Mouse (Mus musculus) spleen, adult 2 months (tissue): ENCODE measurements around the gene Cspg4.
A peak's percentile ranks its signal among the peaks of the same experiment; 100 is the strongest.

ENCODE experiments used
- CTCF ChIP-seq: fragments of 200-500 bp; IDR thresholded peaks from 2 replicates; pipeline ENCODE4 v1.5.1; 2011; ENCODE audit warnings: mild to moderate bottlenecking, inconsistent platforms; ENCODE audit not compliant: insufficient read depth, insufficient read length, insufficient replicate concordance; ENCODE audit errors: extremely low read depth
- POLR2A ChIP-seq: fragments of 200-500 bp; IDR thresholded peaks from 2 replicates; pipeline ENCODE4 v1.6.1; 2011; ENCODE audit warnings: low read depth, low read length, inconsistent platforms

DNA sequence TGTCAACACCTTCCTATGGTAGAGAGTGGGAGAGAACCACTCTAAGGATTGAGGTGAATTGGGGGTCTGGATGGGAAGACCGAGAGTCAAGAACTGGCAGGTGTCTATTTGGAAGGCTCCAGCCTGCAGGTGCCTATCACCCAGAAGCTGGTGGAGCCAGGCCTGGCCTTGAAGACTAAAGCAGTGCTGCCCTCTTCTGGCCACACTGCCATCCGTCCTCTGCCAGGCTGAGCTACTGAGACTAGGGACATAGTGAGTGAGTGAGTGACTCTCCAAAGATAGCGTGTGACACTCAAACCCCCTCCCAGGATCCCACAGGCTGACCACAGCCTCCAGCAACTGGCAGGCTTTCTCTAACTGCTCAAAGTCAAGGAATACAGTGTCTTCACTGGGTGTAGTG, 17.3 kb upstream of the Cspg4 start:
- TF ChIP-seq CTCF (peak; percentile 53; the same call in 1 of the 2 replicates), POLR2A (no peak)
